Mouse (Mus musculus): ENCODE results near the gene Ugt2a1. TPM values are rescaled to one million over a fixed set of nuclear protein-coding genes. Genes with fewer than 3 reads are reported as not detected.
A peak's percentile ranks its signal among the peaks of the same experiment; 100 is the strongest.
"Not testable (repeated sequence)": the region's sequence is repeated elsewhere in the genome, so short reads cannot be mapped to it uniquely, and the experiment has no call there.

Ugt2a1 gene
- not detected in 2 replicates for polyA plus RNA-seq (2012; rRNA removed)
- not detected in 2 replicates for polyA plus RNA-seq (2014; fragmentation: Nextera tagmentation; extraction: Ambion mirVana)

DNA sequence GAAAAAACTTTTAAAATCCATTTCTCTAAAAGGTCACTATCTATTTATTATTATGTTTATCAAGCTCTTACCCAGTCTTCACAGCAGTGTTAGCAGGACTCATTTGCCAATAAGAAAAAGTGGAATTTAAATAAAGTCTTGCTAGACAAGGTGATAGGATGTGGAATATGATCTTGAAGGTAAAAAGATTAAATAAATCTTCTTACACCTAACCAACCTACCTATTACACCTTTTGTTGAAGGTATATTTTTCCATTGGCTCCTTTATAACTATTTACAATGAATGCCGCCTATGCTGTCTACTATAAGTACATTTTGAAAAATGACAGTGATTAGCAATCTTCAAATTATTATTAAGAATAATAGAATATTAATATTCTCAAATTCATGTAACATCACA lies at the start of gene Ugt2a1:
Gene Ugt2a1, minus strand, starts transcription at position 101 of the 400 bp plus-strand sequence.
- H3K4me2 ChIP-seq (ENCODE audit: low read depth): no peak within 1 kb of the TSS
- WGBS (ENCODE audit: insufficient replicate concordance): 70% methylated on average over 1 of the region's 1 CpGs
- DNase-seq (ENCODE audit: low read depth in 3 of 3, low spot score in 3 of 3) (no peak), ATAC-seq (ENCODE audit: insufficient read depth) (no peak)
- H3K4me3 ChIP-seq (ENCODE audit: insufficient read depth in 1 of 2, low read depth in 2 of 2, low read length in 2 of 2): no peak within 1 kb of the TSS
- H3K36me3 ChIP-seq (replicated peaks; ENCODE audit: control insufficient read depth, insufficient read depth, low read depth): no peaks in the 10 kb centered on the region
- no peaks in the 10 kb centered on the region for H3K9me3 ChIP-seq (ENCODE audit: control insufficient read depth, low read length)
- TF ChIP-seq CTCF (IDR thresholded peaks at IDR 0.05; ENCODE audit: low read depth) (no peak), EP300 (IDR thresholded peaks at IDR 0.05; ENCODE audit: low read depth) (no peak)
- H3K27me3 ChIP-seq (ENCODE audit: control insufficient read depth, insufficient read depth, low read length): no peaks in the 10 kb centered on the region
- no peak within 1 kb of the TSS for H3K27ac ChIP-seq
- H3K4me1 ChIP-seq (replicated peaks; ENCODE audit: control insufficient read depth in 2 of 2, insufficient read depth in 2 of 2, low read length in 1 of 2): no peaks in the 10 kb centered on the region
- no peak within 1 kb of the TSS for H3K9ac ChIP-seq (replicated peaks)

DNA sequence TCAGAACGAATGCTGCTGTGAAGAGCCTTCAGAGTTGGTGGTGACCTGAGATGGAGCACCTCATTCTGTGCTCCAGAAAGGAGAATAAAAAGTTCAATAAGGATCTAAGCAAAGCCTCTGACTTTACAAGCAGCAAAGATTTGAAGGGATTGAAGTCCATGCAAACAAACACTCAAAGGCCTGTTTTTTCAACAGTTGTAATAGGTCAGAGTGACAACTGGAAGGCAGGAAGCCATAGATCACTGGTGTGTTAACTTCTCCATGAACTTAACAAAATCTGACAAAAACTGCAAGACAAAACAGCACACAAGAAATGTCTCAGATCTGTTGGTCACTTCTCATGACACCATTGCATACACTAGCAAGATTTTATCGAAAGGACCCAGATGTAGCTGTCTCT lies 47.4 kb upstream of the Ugt2a1 start, which contains the start of gene Sult1b1:
Gene Sult1b1, minus strand, starts transcription at position 85 of the 400 bp plus-strand sequence.
- Histone ChIP-seq H3K27ac (no peak within 1 kb of the TSS), H3K4me2 (ENCODE audit: low read depth) (no peak within 1 kb of the TSS), H3K4me1 (replicated peaks; ENCODE audit: control insufficient read depth in 2 of 2, insufficient read depth in 2 of 2, low read length in 1 of 2) (peaks cover 0 to 3% of the 10 kb centered on the region in 2 experiments; a peak in 1 of 4 replicates), H3K9ac (replicated peaks) (no peak within 1 kb of the TSS), H3K36me3 (replicated peaks; ENCODE audit: control insufficient read depth, insufficient read depth, low read depth) (no peaks in the 10 kb centered on the region), H3K9me3 (ENCODE audit: control insufficient read depth, low read length) (no peaks in the 10 kb centered on the region), H3K27me3 (ENCODE audit: control insufficient read depth, insufficient read depth, low read length) (no peaks in the 10 kb centered on the region), H3K4me3 (ENCODE audit: insufficient read depth in 1 of 2, low read depth in 2 of 2, low read length in 2 of 2) (no peak within 1 kb of the TSS)
- ATAC-seq (ENCODE audit: insufficient read depth) (no peak), DNase-seq (ENCODE audit: low read depth in 3 of 3, low spot score in 3 of 3) (no peak)
- WGBS (ENCODE audit: insufficient replicate concordance): 66% methylated on average over 2 of the region's 2 CpGs
- TF ChIP-seq EP300 (IDR thresholded peaks at IDR 0.05; ENCODE audit: low read depth) (no peak), CTCF (IDR thresholded peaks at IDR 0.05; ENCODE audit: low read depth) (no peak)

DNA sequence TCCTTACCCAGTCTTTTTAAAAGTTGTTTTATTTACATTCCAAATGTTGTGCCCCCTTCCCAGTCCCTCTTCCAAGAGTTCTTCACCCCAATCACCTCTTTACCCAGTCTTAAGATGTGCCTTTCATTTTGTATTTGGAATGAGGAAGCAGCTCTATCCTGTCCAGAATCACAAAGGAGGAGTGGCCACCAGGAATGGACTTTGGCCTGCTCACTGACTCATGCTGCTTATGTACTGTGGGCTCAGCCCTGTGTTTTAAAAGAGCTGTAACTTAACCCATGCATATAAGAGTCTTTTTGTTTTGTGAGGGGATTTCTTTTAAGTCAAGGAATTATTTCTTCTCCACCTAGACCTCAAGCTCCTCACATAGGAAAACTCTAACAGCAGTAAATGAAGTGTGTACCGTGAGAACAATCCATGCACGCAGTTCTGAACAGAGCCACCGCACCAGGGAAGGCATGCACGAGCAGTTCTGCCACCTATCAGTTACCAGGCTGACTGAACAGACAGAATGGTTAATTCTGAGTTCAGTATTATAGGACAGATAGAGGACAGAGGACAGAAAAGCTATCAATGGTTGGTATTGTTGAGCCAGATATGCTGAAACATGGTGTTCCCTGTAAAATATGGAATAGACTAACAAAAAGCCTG lies 45.4 kb upstream of the Ugt2a1 start:
- ATAC-seq (ENCODE audit: insufficient read depth): peak; percentile 58; the same call in 1 of the 2 replicates
- Histone ChIP-seq H3K9ac (replicated peaks) (no peak overlapping the region), H3K36me3 (replicated peaks; ENCODE audit: control insufficient read depth, insufficient read depth, low read depth) (no peaks in the 10 kb centered on the region), H3K4me2 (ENCODE audit: low read depth) (no peak overlapping the region), H3K27ac (no peak overlapping the region), H3K4me1 (replicated peaks; ENCODE audit: control insufficient read depth in 2 of 2, insufficient read depth in 2 of 2, low read length in 1 of 2) (peaks cover 0 to 3% of the 10 kb centered on the region in 2 experiments; a peak in 1 of 4 replicates), H3K27me3 (ENCODE audit: control insufficient read depth, insufficient read depth, low read length) (no peaks in the 10 kb centered on the region), H3K4me3 (ENCODE audit: insufficient read depth in 1 of 2, low read depth in 2 of 2, low read length in 2 of 2) (no peak overlapping the region), H3K9me3 (ENCODE audit: control insufficient read depth, low read length) (no peaks in the 10 kb centered on the region)
- TF ChIP-seq EP300 (IDR thresholded peaks at IDR 0.05; ENCODE audit: low read depth) (no peak), CTCF (IDR thresholded peaks at IDR 0.05; ENCODE audit: low read depth) (no peak)
- no peak for DNase-seq (ENCODE audit: low read depth in 3 of 3, low spot score in 3 of 3)
- WGBS (ENCODE audit: insufficient replicate concordance): 68% methylated on average over 4 of the region's 4 CpGs

DNA sequence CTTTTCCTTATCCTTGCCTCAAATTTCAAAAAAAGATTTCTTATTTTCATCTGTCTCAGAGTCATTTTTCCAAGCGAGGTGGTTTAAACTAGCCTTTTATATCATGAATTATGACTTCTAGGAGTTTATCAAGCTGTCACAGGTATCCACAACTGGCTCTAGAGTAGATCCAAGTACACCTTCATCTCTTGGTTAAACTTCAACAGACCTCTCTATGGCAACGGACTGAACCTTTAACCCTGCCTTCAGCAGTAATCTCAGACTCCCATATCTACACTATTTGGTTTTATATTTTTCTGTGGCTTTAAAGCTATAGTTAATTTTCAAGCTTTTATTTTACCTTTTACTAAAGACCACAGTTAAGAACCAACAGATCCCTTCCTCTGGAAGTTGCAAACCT lies 41.6 kb upstream of the Ugt2a1 start:
- Histone ChIP-seq H3K4me3 (ENCODE audit: insufficient read depth in 1 of 2, low read depth in 2 of 2, low read length in 2 of 2) (no peak overlapping the region), H3K27ac (no peak overlapping the region), H3K4me1 (replicated peaks; ENCODE audit: control insufficient read depth in 2 of 2, insufficient read depth in 2 of 2, low read length in 1 of 2) (peaks cover 0 to 3% of the 10 kb centered on the region in 2 experiments; a peak in 1 of 4 replicates), H3K9ac (replicated peaks) (no peak overlapping the region), H3K4me2 (ENCODE audit: low read depth) (no peak overlapping the region), H3K9me3 (ENCODE audit: control insufficient read depth, low read length) (no peaks in the 10 kb centered on the region), H3K36me3 (replicated peaks; ENCODE audit: control insufficient read depth, insufficient read depth, low read depth) (no peaks in the 10 kb centered on the region), H3K27me3 (ENCODE audit: control insufficient read depth, insufficient read depth, low read length) (no peaks in the 10 kb centered on the region)
- ATAC-seq (ENCODE audit: insufficient read depth) (no peak), DNase-seq (ENCODE audit: low read depth in 3 of 3, low spot score in 3 of 3) (no peak)
- WGBS (ENCODE audit: insufficient replicate concordance): 42% methylated on average over 2 of the region's 2 CpGs
- no peak for TF ChIP-seq EP300 (IDR thresholded peaks at IDR 0.05; ENCODE audit: low read depth)
- TF ChIP-seq CTCF (IDR thresholded peaks at IDR 0.05; ENCODE audit: low read depth): no peak

DNA sequence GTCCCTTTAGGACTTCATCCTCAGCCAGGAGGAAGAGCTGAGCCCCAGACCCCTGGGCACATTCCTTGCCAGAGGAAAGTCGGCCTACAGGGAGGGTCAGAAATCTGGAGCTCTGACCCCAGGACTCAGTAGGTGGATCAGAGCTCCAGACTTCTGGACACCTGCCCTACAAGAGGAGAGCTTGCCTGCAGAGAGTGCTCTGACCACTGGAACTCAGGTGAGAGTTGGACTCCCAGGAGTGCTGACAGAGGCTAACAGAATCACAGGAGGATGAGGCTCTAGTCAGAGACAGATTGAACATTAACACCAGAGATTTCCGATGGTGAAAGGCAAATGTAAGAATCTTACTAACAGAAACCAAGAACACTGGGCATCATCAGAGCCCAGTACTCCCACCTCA lies 32.9 kb upstream of the Ugt2a1 start:
- 54% methylated on average over 2 of the region's 2 CpGs for WGBS (ENCODE audit: insufficient replicate concordance)
- not testable (repeated sequence) for H3K9ac ChIP-seq (replicated peaks); H3K4me1 ChIP-seq (replicated peaks; ENCODE audit: control insufficient read depth in 2 of 2, insufficient read depth in 2 of 2, low read length in 1 of 2); H3K9me3 ChIP-seq (ENCODE audit: control insufficient read depth, low read length); DNase-seq (ENCODE audit: low read depth in 3 of 3, low spot score in 3 of 3); H3K36me3 ChIP-seq (replicated peaks; ENCODE audit: control insufficient read depth, insufficient read depth, low read depth); H3K4me3 ChIP-seq (ENCODE audit: insufficient read depth in 1 of 2, low read depth in 2 of 2, low read length in 2 of 2); H3K4me2 ChIP-seq (ENCODE audit: low read depth); H3K27me3 ChIP-seq (ENCODE audit: control insufficient read depth, insufficient read depth, low read length); ATAC-seq (ENCODE audit: insufficient read depth); H3K27ac ChIP-seq
